Mouse (Mus musculus) spleen, adult 10 weeks (tissue): ENCODE results near the gene Tex26. TPM values are rescaled to one million over a fixed set of nuclear protein-coding genes. Genes with fewer than 3 reads are reported as not detected.

Source experiments
- polyA plus RNA-seq: library from polyadenylated mRNA; stranded (reverse); fragments of 350-450 nt; fragmentation: Illumina TruSeq; extraction: RNeasy Lipid Tissue Mini Kit (QIAGEN cat#74804); gene quantifications from one replicate; pipeline ENCODE4 v1.2.3, GENCODE M21; 2015; ENCODE audit warnings: low replicate concordance; ENCODE audit not compliant: insufficient read depth

The Tex26 gene
- not detected for polyA plus RNA-seq

DNA sequence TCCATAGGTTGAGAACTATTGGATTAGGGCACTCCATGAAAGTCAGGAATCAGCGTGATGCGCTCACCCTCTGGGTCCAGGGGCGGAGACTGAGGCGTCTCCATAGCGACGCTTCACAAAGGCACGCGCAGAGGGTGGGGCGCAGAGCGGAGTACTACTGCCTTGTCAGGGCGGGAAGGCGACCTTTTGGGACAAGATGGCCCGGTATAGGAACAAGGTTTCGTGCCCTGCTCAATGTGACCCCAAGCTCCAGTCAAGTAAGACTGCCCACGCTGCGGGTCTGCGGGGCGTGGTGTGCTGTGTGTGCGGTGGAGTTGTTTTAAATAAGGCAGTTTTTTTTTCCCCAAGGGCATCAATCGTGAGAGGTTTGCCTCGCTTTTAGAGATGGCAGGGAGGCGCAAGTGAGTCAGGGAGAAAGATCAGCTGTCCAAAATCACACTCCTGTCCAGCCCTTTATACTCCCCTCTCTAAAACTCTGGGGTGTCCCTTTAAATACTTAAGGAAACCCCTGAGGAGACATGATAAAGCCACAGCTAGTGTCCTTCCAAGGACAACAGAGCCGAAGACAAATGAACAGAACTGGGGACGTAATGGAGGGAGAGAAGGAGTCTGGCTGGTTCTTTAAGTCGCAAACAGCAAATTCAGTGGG is at the start of gene Tex26:
TSS of gene Tex26 (plus strand) at position 130 of the 649 bp plus-strand sequence.

DNA sequence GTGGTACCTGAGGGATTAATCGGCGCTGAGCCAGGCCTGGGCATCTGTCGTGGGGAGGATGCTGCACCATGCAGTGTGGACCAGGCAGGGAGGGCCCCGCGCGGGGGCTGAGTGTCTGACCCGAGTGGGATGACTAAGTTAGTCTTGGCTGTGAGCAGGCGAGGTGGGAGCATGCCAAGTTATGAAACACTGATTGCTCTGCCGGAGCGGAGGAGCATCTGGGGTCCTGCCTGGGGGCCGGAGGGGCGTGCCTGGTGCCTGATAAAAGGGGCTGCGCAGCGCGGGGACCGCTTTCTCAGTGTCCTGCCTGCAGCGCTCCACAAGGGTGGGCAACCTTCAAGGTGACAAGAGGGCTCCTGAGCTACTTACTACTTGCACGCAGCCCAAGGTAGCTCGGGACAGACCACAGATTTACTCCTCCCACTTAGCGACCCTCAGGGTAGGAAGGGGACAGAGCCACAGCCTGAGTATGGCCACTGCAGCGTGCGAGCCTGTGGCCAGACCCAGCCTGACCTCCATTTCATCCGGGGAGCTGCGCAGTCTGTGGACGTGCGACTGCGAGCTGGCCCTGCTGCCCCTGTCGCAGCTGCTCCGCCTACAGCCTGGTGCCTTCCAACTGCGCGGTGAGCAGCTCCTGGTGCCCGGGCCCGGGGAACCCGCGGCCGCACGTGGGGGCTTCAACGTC is 27.8 kb upstream of the Tex26 start, which contains the start of gene Medag:
TSS of gene Medag (plus strand) at position 241 of the 685 bp plus-strand sequence.

Other genes with a start within 250 kb of the Tex26 start
- gene Alox5ap, start 174.9 kb upstream of the Tex26 start, polyA plus RNA-seq: 115 TPM
- 2.7 TPM for gene Medag, start 27.9 kb upstream of the Tex26 start, polyA plus RNA-seq
- 0.28 TPM for gene Wdr95, start 89.0 kb downstream of the Tex26 start, polyA plus RNA-seq
- 138 TPM for gene Hsph1, start 196.7 kb downstream of the Tex26 start, polyA plus RNA-seq
- 6.7 TPM for gene B3glct, start 238.6 kb downstream of the Tex26 start, polyA plus RNA-seq